Mouse (Mus musculus) kidney, embryonic 16.5 days (tissue): ENCODE results near the gene 9030612E09Rik. TPM values are rescaled to one million over a fixed set of nuclear protein-coding genes. Genes with fewer than 3 reads are reported as not detected.

Source experiments
- ATAC-seq: fragments of 200-750 bp; cut with Nextera tagmentation; 2 replicates; pipeline ENCODE4 v1.8.0; 2017; ENCODE audit warnings: moderate TSS enrichment; ENCODE audit not compliant: low FRiP score, low TSS enrichment
- H3K27ac ChIP-seq: fragments of 300-500 bp; sonication (generic); 2 replicates; pipeline ENCODE4 v1.5.1; 2014; ENCODE audit warnings: low read length
- H3K27me3 ChIP-seq: fragments of 300-500 bp; sonication (generic); 2 replicates; pipeline ENCODE4 v1.6.1; 2014; ENCODE audit warnings: low read length, control low read depth, mixed read lengths; ENCODE audit not compliant: insufficient read depth
- H3K36me3 ChIP-seq: fragments of 300-500 bp; sonication (generic); 2 replicates; pipeline ENCODE4 v1.6.1; 2014; ENCODE audit warnings: low read length, control low read depth, mixed read lengths; ENCODE audit not compliant: insufficient read depth
- H3K4me1 ChIP-seq: fragments of 300-500 bp; sonication (generic); 2 replicates; pipeline ENCODE4 v1.6.1; 2014; ENCODE audit warnings: low read length, control low read depth, mixed read lengths; ENCODE audit not compliant: insufficient read depth
- H3K4me2 ChIP-seq: fragments of 300-500 bp; sonication (generic); replicated peaks from 2 replicates; pipeline ENCODE4 v1.6.1; 2014; ENCODE audit warnings: low read depth, low read length
- H3K4me3 ChIP-seq: fragments of 300-500 bp; sonication (generic); 2 replicates; pipeline ENCODE4 v1.5.1; 2014; ENCODE audit warnings: mild to moderate bottlenecking, low read length
- H3K9ac ChIP-seq: fragments of 300-500 bp; sonication (generic); replicated peaks from 2 replicates; pipeline ENCODE4 v1.6.1; 2014; ENCODE audit warnings: low read length
- H3K9me3 ChIP-seq: fragments of 300-500 bp; sonication (generic); 2 replicates; pipeline ENCODE4 v1.6.1; 2016; ENCODE audit warnings: low read length, control low read depth
- WGBS: fragments of 180-500 bp; shearing (Covaris S2); extraction: QIAGEN DNeasy Blood & Tissue Kit; methylation state at CpG from one replicate; pipeline ENCODE4 v1.1.7; 2014; 5-methylcytosine and 5-hydroxymethylcytosine counted together
- polyA plus RNA-seq: library from polyadenylated mRNA; unstranded; fragments of >200 nt; fragmentation: Nextera tagmentation; extraction: Ambion mirVana; gene quantifications from 2 replicates; pipeline ENCODE4 v1.2.1, GENCODE M21; 2015

Gene 9030612E09Rik
- polyA plus RNA-seq, 1 experiment from 2014 or later, result 0.60 TPM

DNA sequence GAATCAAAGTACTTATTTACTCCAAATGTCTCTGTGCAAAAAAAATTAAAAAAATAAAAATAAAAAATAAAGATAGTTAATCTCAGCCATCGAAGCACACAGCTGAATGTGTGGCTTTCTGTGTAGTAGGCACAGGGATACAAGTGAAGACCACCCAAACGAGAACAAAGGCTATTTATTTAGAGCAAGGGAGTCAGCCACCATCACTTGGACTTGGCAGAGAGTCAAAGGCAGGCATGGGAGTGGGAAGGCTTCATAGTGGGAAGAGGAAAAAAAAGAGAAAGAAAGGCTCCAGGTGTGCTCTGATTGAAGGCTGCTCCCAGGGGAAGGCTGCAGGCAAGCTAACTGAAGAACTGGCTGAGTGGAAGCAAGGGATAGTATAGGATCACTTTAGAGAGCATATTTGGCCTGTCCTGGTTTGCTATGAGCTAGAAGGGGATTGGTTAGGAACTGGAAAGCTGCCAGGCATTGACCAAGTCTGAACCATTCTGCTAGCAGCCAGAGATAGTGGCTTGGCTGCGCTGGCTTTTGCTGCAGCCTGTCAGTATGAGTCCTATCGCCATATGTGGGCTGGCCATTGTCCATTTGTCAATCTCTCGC, 5.9 kb downstream of the 9030612E09Rik start:
- Histone ChIP-seq H3K27me3 (peaks cover 20% of the 10 kb centered on the region), H3K4me3 (no peak overlapping the region), H3K4me1 (peaks cover 1% of the 10 kb centered on the region), H3K9ac (no peak overlapping the region), H3K4me2 (no peak overlapping the region), H3K9me3 (0 out of 2 replicates have a peak, but pooled peaks cover 7% of the 10 kb centered on the region), H3K27ac (no peak overlapping the region), H3K36me3 (no peaks in the 10 kb centered on the region)
- no peak for ATAC-seq
- WGBS, result 42% methylated on average over 5 of the region's 5 CpGs

DNA sequence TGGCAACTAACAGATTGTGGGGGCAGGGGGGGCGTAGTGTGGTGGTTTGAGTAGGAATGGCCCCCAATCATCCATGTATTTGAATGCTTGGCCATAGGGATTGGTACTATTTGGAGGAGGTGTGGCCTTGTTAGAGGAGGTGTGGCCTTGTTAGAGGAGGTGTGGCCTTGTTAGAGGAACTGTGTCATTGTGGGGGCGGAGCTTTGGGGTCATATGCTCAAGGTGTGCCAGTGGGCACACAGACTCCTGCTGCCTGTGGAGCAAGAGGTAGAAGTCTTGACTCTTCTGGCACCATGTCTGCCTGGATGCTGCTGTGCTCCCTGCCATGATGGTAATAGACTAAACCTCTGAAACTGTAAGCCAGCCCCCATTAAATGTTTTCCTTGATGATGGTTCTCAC, 25.7 kb downstream of the 9030612E09Rik start:
- no peak for ATAC-seq
- Histone ChIP-seq H3K4me2 (no peak overlapping the region), H3K9me3 (no peaks in the 10 kb centered on the region), H3K27ac (no peak overlapping the region), H3K4me3 (no peak overlapping the region), H3K4me1 (no peaks in the 10 kb centered on the region), H3K36me3 (no peaks in the 10 kb centered on the region), H3K27me3 (no peaks in the 10 kb centered on the region), H3K9ac (no peak overlapping the region)
- 88% methylated on average over 2 of the region's 2 CpGs for WGBS

DNA sequence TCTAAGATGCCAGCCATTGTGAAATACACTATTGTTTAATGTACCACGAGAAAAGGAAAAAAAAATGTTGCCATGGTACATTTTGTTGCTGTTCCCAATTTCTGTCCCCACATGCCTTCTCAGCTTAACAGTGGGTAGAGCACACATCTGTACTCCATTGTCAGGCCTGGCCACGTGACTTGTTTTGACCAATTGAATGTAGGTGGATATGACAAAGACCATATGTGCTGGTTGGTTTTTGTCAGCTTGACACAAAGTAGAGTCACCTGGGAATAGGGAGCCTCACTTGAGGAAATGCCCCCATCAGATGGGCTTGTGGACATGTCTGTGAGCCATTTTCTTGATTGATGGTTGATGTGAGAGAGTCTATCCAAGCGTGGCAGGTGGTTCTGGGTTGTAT, 29.4 kb downstream of the 9030612E09Rik start:
- Histone ChIP-seq H3K9me3 (no peaks in the 10 kb centered on the region), H3K36me3 (no peaks in the 10 kb centered on the region), H3K9ac (no peak overlapping the region), H3K27ac (no peak overlapping the region), H3K4me2 (no peak overlapping the region), H3K4me3 (no peak overlapping the region), H3K27me3 (no peaks in the 10 kb centered on the region), H3K4me1 (no peaks in the 10 kb centered on the region)
- no peak for ATAC-seq
- WGBS, result 73% methylated on average over 3 of the region's 3 CpGs

GRCm38 (mm10) chr10:43211866-43212265, 37.4 kb downstream of the 9030612E09Rik start:
- H3K4me1 ChIP-seq, result no peaks in the 10 kb centered on the region
- no peak overlapping the region for H3K27ac ChIP-seq
- H3K9me3 ChIP-seq, result 0 out of 2 replicates have a peak, but pooled peaks cover 2% of the 10 kb centered on the region
- no peak for ATAC-seq
- no peak overlapping the region for H3K9ac ChIP-seq
- 48% methylated on average over 6 of the region's 6 CpGs for WGBS
- H3K36me3 ChIP-seq, result no peaks in the 10 kb centered on the region
- no peak overlapping the region for H3K4me2 ChIP-seq
- no peak overlapping the region for H3K4me3 ChIP-seq
- no peaks in the 10 kb centered on the region for H3K27me3 ChIP-seq

GRCm38 (mm10) chr10:43217361-43217900, 42.9 kb downstream of the 9030612E09Rik start:
- no peak overlapping the region for H3K4me3 ChIP-seq
- H3K36me3 ChIP-seq, result no peaks in the 10 kb centered on the region
- H3K9ac ChIP-seq, result no peak overlapping the region
- H3K9me3 ChIP-seq, result no peaks in the 10 kb centered on the region
- no peaks in the 10 kb centered on the region for H3K27me3 ChIP-seq
- peaks cover 7% of the 10 kb centered on the region; the same call in 1 of the 2 replicates for H3K4me1 ChIP-seq
- no peak overlapping the region for H3K27ac ChIP-seq
- no peak for ATAC-seq
- no peak overlapping the region for H3K4me2 ChIP-seq
- WGBS, result 91% methylated on average over 13 of the region's 13 CpGs

DNA sequence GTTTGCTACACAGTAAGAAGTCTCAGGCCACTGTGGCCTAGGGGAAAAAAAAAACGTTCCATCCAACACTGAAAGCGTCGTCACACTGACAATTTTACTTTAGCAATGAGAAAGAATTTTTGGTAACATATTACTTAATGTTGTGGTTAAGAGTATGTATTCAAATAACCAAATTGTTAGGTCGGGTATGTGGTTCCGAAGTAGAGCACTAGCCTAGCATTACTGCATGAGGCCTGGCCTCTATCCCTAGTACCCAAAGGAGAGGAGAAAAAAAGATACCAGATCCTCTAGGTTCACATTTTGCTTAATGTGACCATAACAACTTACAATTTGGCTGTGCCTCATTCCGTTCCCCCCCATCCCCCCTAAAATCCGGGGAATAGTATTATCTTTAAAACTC, 46.0 kb downstream of the 9030612E09Rik start:
- ATAC-seq, result no peak; the same call in 1 of the 2 replicates
- Histone ChIP-seq H3K27me3 (no peaks in the 10 kb centered on the region), H3K4me2 (peak overlapping the region; percentile 62), H3K27ac (peak overlapping the region; percentile 94), H3K9ac (peak overlapping the region; percentile 96), H3K4me1 (peaks cover 12% of the 10 kb centered on the region; the same call in 1 of the 2 replicates), H3K36me3 (0 out of 2 replicates have a peak, but pooled peaks cover 2% of the 10 kb centered on the region), H3K9me3 (no peaks in the 10 kb centered on the region), H3K4me3 (peak overlapping the region; percentile 71)
- 16% methylated on average over 7 of the region's 7 CpGs for WGBS

GRCm38 (mm10) chr10:43220910-43221625, 46.6 kb downstream of the 9030612E09Rik start, which contains the start of gene Pdss2:
Gene Pdss2, plus strand, starts transcription at chr10:43221486.
- under 1% methylated on average over 50 of the region's 50 CpGs for WGBS
- peak; percentile 99 for ATAC-seq
- Histone ChIP-seq H3K4me2 (peak within 1 kb of the TSS; percentile 74), H3K36me3 (peaks cover 6% of the 10 kb centered on the region; the same call in 1 of the 2 replicates), H3K27ac (peak within 1 kb of the TSS; percentile 94), H3K27me3 (no peaks in the 10 kb centered on the region), H3K4me3 (peak within 1 kb of the TSS; percentile 71), H3K4me1 (peaks cover 12% of the 10 kb centered on the region; the same call in 1 of the 2 replicates), H3K9ac (peak within 1 kb of the TSS; percentile 96), H3K9me3 (no peaks in the 10 kb centered on the region)

- peak overlapping the region; percentile 96 for H3K9ac ChIP-seq
- H3K4me3 ChIP-seq, result peak overlapping the region; percentile 71
- peaks cover 12% of the 10 kb centered on the region; the same call in 1 of the 2 replicates for H3K4me1 ChIP-seq
- H3K27ac ChIP-seq, result peak overlapping the region; percentile 94
- no peaks in the 10 kb centered on the region for H3K27me3 ChIP-seq
- H3K9me3 ChIP-seq, result no peaks in the 10 kb centered on the region
- under 1% methylated on average over 25 of the region's 25 CpGs for WGBS
- peaks cover 6% of the 10 kb centered on the region; the same call in 1 of the 2 replicates for H3K36me3 ChIP-seq
- peak; percentile 57 for ATAC-seq
- peak overlapping the region; percentile 74 for H3K4me2 ChIP-seq
Measured at GRCm38 (mm10) chr10:43221659-43222058, 47.2 kb downstream of the 9030612E09Rik start.

DNA sequence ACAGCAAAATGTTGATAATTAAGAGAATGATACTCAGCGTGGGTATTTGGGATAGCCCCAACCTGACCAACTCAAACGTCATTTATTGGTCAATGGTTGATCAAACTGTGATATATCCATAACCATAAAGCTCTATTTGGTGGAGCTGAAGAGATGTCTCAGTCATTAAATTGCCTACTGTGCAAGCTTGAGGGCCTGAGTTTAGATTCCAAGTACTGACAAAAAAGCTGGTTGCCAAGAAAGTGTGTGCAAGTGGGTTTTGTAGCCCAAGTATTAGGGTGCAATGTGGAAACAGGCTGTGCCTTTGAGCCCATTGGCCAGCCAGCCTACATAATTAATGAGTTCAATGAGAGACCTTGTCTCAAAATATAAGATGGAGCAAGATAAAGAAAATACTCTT, 48.9 kb downstream of the 9030612E09Rik start:
- 87% methylated on average over 2 of the region's 2 CpGs for WGBS
- Histone ChIP-seq H3K9ac (no peak overlapping the region), H3K9me3 (no peaks in the 10 kb centered on the region), H3K36me3 (peaks cover 6% of the 10 kb centered on the region; the same call in 1 of the 2 replicates), H3K4me2 (no peak overlapping the region), H3K27ac (no peak overlapping the region), H3K4me1 (peaks cover 12% of the 10 kb centered on the region; the same call in 1 of the 2 replicates), H3K27me3 (no peaks in the 10 kb centered on the region), H3K4me3 (no peak overlapping the region)
- no peak for ATAC-seq
